Mouse (Mus musculus): ENCODE results near the gene Meis1.

Meis1 gene

GRCm38 (mm10) chr11:18876886-18877625, 141.7 kb downstream of the Meis1 start:
- no peak for DNase-seq (ENCODE audit: low spot score)

- no peak for DNase-seq (ENCODE audit: low spot score)
Measured at GRCm38 (mm10) chr11:18875911-18876885, 142.6 kb downstream of the Meis1 start.

- no peak for DNase-seq (ENCODE audit: low spot score)
Measured at GRCm38 (mm10) chr11:18875001-18875902, 143.5 kb downstream of the Meis1 start.

DNA sequence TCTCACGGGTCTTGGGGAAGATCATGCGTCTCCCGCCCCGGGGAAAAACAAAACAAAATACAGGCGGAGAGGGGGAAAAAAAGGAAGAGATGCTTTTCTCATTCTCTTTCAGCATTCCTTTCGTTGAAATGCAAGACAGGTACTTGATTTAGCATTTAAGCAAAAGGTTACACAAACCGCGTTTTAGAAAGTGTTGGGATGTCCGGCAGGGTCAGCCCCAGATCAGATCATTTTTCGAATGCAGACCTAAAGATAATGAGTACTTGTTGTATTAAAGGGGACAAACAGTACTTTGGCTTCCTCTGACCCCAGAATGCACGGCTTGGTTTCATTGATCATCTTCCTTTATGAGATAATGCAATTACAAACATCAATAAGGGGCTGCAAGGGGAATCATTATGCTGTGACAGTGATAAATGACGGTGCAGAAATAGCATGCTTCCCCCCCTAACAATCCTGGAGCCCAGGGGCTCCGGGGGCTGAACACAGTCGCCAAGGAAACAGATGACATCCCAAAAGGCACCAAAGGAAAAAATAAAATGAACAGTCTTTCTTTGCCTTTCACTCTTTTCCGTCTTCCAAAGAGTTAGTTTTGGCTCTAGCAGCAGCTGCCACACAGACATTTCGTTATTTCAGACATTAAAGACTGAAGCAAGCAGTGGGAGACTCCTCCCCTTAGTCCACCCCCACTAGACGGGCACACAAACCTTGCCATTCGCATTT, 144.3 kb downstream of the Meis1 start:
- no peak for DNase-seq (ENCODE audit: low spot score)

DNA sequence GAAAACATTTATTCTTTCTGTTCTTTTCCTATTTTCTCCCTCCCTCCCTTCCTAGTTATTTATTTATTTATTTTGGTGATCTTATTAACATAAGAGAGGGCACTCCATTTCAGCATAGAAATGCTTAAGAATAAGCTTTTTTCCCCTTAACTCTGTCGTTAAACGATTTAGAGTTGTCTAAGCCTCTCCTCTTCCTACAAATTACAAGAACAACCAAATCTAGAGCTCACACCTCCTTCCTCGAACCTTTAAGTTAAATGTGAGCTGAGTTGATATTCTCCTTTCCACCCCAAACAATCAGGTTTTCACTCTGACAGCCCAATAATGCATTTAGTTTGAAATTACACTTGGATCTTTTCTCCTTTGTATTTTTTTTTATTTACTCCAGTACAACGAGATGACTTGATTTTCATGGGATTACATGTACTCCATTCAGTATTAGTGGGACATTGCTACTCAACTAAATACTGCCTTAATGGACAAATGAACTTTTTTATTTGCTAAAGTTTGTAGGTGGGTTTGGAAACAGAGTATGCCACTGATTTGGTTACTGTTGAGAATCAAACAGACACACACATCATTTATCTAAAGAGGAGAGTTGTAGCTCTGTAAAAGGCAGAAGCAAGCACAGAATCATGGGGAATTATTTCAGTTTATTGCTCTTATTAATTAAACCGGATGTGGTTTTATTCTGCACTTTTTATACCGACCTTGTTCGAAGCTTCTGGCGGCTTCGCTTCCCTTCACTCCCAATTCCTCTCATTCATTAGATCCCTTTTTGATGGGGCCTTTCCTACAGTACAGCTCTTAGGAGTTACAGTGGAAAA, 145.1 kb downstream of the Meis1 start:
- DNase-seq (ENCODE audit: low spot score), result no peak

GRCm38 (mm10) chr11:18872793-18873192, 146.0 kb downstream of the Meis1 start:
- DNase-seq (ENCODE audit: low spot score), result no peak

DNA sequence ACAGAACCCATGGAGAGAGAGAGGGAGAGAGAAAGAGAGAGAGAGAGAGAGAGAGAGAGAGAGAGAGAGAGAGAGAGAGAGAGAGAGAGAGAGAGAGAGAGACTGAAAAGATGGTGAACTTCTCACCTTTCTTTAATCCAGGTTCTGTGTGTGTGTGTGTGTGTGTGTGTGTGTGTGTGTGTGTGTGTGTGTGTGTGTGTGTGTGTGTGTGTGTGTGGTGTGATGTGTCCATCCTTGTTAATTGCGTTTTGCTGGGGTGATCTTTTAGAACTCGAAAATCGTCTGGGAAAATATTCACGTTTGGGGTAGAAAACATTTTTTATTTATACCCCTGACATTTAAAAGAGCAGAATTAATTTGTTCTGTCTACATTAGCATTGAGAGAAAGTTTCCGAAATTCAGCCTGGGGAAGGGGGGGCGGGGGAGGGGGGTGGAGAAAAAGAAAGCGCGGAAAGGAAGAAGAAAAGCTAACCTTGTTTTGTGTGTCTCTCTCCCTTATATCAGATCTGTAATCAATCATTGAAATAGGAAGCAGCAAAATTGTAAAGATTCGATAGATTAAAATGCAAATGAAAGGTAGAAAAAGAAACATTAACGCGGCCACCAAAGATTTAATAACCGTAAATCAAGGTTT, 146.6 kb downstream of the Meis1 start:
- DNase-seq (ENCODE audit: low spot score), result no peak

DNA sequence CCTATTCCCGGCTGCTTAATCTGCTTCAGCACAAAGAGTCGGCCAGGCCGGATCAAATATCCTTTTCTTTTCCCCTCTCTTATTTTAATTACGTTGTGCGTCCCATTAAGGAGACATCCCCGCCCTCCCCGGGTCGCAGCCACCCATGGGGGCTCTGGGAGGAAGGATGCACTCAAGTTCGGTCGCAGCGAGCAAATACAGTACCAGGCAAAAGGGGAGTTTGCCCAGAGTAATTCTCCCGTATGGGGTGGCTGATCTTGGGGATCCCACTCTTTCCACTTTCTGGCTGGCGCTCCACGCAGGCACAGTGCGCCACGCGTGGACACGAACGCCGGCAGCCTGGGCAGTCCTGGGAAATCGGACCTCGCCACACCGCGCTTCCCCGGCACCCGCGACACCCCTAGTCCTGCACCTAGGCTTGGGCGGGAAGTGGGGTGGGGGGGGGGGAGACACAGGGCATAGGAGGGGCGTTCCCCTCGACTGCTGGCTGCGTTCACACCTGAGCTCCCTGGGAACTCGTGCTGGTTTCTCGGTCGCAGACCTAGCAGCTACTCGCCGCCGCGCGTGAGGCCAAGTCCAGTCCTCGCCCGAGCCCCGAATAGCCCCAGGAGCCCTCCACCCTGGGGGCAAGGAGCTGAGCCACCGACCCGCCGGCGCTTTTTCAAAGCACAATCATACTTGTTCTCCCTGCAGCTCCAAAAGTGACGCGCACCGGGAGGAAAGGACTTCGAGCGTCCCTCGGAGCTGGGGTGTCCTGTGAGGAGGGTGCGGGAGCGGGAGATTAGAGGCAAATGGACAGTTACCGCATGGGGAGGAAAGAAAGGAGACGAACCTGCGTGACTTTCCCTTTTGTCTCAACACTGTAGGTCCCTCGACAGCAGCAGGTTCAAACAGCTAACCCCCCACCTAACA, 147.4 kb downstream of the Meis1 start:
- DNase-seq (ENCODE audit: low spot score), result no peak

DNA sequence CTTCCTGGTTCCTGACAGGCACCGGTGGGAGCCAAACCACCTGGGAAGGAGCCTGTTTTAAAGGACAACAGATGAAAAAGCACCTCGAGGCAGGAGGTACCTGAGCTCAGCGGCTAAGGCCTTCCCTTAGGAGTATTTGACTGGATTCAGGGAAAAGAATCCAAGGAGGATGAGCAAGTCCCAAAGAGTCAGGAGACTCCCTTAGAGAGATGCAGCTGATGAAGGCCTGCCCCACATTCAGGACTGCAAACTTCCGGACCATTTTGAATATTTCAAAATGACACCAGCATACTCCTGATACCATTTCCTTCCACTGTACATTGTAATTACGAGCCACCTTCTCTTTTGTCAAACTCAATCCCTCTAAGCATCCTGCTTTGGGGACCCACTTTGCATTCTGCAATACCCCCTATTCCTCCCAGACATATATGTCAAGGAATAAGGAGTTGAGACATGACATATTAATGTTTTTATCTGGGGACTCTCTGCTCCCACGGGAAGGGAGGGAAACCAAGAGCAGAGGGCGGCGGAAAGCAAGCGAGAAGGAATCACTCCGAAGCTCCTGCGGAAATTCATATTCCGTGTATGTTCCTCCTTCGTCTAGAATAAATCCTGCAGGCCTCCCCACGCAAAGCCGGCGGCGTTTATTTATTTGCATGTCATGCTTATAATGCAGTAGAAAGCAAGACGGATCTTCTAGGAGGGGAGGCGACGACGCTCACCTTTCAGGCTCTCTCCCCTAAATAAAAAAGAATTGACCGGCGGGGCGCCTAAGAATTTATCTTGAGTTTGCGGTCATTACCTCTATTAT, 148.5 kb downstream of the Meis1 start:
- DNase-seq (ENCODE audit: low spot score), result no peak

- DNase-seq (ENCODE audit: low spot score), result no peak
Measured at GRCm38 (mm10) chr11:18869429-18869969, 149.3 kb downstream of the Meis1 start.

DNA sequence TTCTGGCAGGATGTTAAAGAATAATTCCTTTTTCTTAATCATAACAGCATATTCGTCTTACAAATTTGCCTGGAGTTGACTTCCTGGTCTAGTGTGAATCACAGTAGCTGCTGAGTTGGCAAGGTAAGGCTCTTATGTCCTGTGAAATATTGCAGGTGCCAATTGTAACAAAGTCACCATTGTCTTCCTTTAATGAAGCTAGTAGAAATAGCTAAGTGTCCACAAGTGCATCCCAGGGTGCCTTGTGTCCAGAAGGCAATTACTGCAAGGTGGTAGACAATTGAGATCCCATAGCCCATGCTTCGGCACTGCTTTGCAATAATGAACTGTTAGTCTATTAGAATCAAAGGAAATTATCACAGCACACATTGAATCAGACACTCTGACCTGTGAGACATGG, 151.1 kb downstream of the Meis1 start:
- no peak for DNase-seq (ENCODE audit: low spot score)

- DNase-seq (ENCODE audit: low spot score), result no peak
Measured at GRCm38 (mm10) chr11:18866198-18866836, 152.5 kb downstream of the Meis1 start.

- DNase-seq (ENCODE audit: low spot score), result no peak
Measured at GRCm38 (mm10) chr11:18850772-18851171, 168.0 kb downstream of the Meis1 start.

DNA sequence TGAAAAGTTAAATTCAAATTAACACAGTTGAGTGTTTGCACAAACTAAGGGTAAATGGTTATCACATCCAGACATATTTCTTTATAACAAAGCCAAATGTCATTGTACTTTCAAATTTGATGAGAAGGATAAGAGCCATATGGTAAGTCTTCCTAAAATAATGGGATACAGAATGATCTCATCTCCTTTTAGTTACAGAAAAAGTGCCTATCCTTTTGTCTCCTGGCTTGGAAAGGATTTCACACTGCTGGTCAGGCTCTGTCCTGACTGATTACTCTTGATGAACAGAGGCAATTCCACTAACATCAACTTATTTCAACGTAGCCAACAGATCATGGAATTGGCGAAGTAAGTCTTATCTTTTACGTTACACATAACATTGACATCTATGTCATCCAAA, 171.1 kb downstream of the Meis1 start:
- no peak for DNase-seq (ENCODE audit: low spot score)

GRCm38 (mm10) chr11:18846472-18846871, 172.3 kb downstream of the Meis1 start:
- no peak for DNase-seq (ENCODE audit: low spot score)

DNA sequence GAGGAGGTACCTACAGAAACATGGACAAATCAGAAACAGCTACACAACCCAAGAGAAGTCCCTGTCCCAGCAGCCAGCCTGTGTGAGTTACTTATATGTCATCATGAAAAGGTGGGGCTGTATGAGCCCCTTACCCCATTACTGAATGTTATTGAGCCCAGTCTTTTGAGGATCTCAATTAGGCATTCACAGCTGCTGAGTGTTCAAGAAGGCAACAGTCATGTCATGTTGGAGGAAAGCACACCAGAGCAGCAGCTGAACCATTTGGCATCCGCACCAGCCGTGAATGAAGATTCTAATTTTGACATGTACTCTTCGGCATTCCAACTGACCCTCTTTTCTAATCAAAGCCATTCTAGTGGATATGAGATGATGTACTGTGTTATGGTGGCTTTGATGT, 172.9 kb downstream of the Meis1 start:
- DNase-seq (ENCODE audit: low spot score), result no peak

- DNase-seq (ENCODE audit: low spot score), result no peak
Measured at GRCm38 (mm10) chr11:18845466-18845865, 173.3 kb downstream of the Meis1 start.
